Comparison of ENCODE assay signal across 25 mouse cellular contexts in genomic region chr6:117570346-117570745, GRCm38 (mm10).
DNase-seq lines count a peak whose midpoint lies in the region; ATAC-seq lines count a peak whose summit lies in the region.
"Had no signal": no experiment of that assay in that cellular context is flagged by ENCODE, and none has a peak within 500 bp of the region (broad histone marks: within the 10 kb centered on the region; RNA-seq: fewer than 3 reads in every experiment).

No protein-coding gene starts in this region.

- 69% methylated on average over 7 of the region's 7 CpGs for WGBS in heart, embryonic 10.5 days
- WGBS in kidney, embryonic 14.5 days = 12% methylated on average over 7 of the region's 7 CpGs

- peaks cover 13% of the 10 kb centered on the region; the same call in 1 of the 2 replicates for H3K27me3 ChIP-seq in heart, embryonic 10.5 days (ENCODE audit: insufficient read depth, poor library complexity, severe bottlenecking)
- H3K27me3 ChIP-seq in kidney, embryonic 14.5 days (ENCODE audit: control insufficient read depth, insufficient read depth, low read length) = no peaks in the 10 kb centered on the region
- H3K27me3 ChIP-seq: liver, embryonic 12.5 days; midbrain, embryonic 12.5 days; neural tube, embryonic 13.5 days had no signal

- no peaks in the 10 kb centered on the region for H3K36me3 ChIP-seq in heart, embryonic 10.5 days
- H3K36me3 ChIP-seq in kidney, embryonic 14.5 days (ENCODE audit: control insufficient read depth, insufficient read depth, low read length) = no peaks in the 10 kb centered on the region
- H3K36me3 ChIP-seq: liver, embryonic 12.5 days; midbrain, embryonic 12.5 days; neural tube, embryonic 13.5 days had no signal

- H3K4me2 ChIP-seq in kidney, embryonic 14.5 days (replicated peaks; ENCODE audit: low read depth, low read length) = no peak overlapping the region
- H3K4me2 ChIP-seq: liver, embryonic 12.5 days; midbrain, embryonic 12.5 days; neural tube, embryonic 13.5 days had no signal

- H3K27ac ChIP-seq in heart, embryonic 10.5 days = no peak overlapping the region
- no peak overlapping the region for H3K27ac ChIP-seq in kidney, embryonic 14.5 days (ENCODE audit: low read depth, low read length)
- H3K27ac ChIP-seq: hindbrain, postnatal 0 days; liver, embryonic 12.5 days; midbrain, embryonic 12.5 days; neural tube, embryonic 13.5 days had no signal

- ATAC-seq in kidney, embryonic 14.5 days (ENCODE audit: low FRiP score, low TSS enrichment) = 0 out of 2 replicates have a peak, but pooled peaks have one; percentile 26
- ATAC-seq: activated CD4-positive, CD25-positive, alpha-beta regulatory T cell, adult 4 months; forebrain, postnatal 0 days; hindbrain, postnatal 0 days; intestine, postnatal 0 days; liver, embryonic 12.5 days; liver, postnatal 0 days had no signal

- H3K4me1 ChIP-seq in heart, embryonic 10.5 days = peaks cover 43% of the 10 kb centered on the region
- H3K4me1 ChIP-seq in kidney, embryonic 14.5 days (ENCODE audit: control insufficient read depth, insufficient read depth, low read length) = peaks cover 9% of the 10 kb centered on the region; the same call in 1 of the 2 replicates
- H3K4me1 ChIP-seq: liver, embryonic 12.5 days had no signal

- intact Hi-C loops in heart, postnatal 10 days (cut with DNase I) = loop anchor here (5.0 kb wide), 1 partner anchor 403 kb away; the partner anchor contains the start of gene Cxcl12

- no peak overlapping the region for H3K9ac ChIP-seq in kidney, embryonic 14.5 days (ENCODE audit: low read depth, low read length)
- H3K9ac ChIP-seq: forebrain, postnatal 0 days; liver, embryonic 12.5 days; liver, postnatal 0 days; midbrain, embryonic 12.5 days; neural tube, embryonic 13.5 days had no signal

- H3K4me3 ChIP-seq in heart, embryonic 10.5 days = no peak overlapping the region
- H3K4me3 ChIP-seq in kidney, embryonic 14.5 days (ENCODE audit: low read length) = no peak overlapping the region
- H3K4me3 ChIP-seq: erythroblast, embryonic 14.5 days; liver, embryonic 12.5 days; midbrain, embryonic 12.5 days; myocyte; neural tube, embryonic 13.5 days had no signal

- H3K9me3 ChIP-seq in heart, embryonic 10.5 days = no peaks in the 10 kb centered on the region
- no peaks in the 10 kb centered on the region for H3K9me3 ChIP-seq in kidney, embryonic 14.5 days (ENCODE audit: control insufficient read depth, low read length)
- H3K9me3 ChIP-seq: liver, embryonic 12.5 days; midbrain, embryonic 12.5 days; neural tube, embryonic 13.5 days had no signal

- DNase-seq in embryo, embryonic 10 days (ENCODE audit: low spot score) = peak; percentile 39
- DNase-seq in embryo, embryonic 11 days = no peak
- peak; percentile 48 for DNase-seq in heart, embryonic 10.5 days (ENCODE audit: low spot score)
- DNase-seq in heart, postnatal 10 days = no peak
- no peak for DNase-seq in kidney, adult 8-10 months
- DNase-seq in testis, postnatal 10 days (ENCODE audit: low spot score) = peak; percentile 17
- DNase-seq in testis, postnatal 14 days (ENCODE audit: low spot score) = no peak
- DNase-seq: adrenal gland, adult 2 months; adrenal gland, postnatal 36 days; cerebellum, adult 18-20 months; cerebellum, postnatal 10 days; forebrain, postnatal 0 days; gastrocnemius, postnatal 14 days; liver, postnatal 0 days; lung, postnatal 36 days; thymus, postnatal 14 days had no signal

Comparison
In these comparisons a context has a peak if more than half of its experiments do, and no peak if none do; other contexts are left out.
1. DNase-seq: peak in embryo, embryonic 10 days (single experiment), heart, embryonic 10.5 days (single experiment) and testis, postnatal 10 days (single experiment); none in embryo, embryonic 11 days (single experiment), heart, postnatal 10 days (0 of 2), kidney, adult 8-10 months (0 of 2) and testis, postnatal 14 days (single experiment).